Mouse (Mus musculus): ENCODE results near the gene Rgs7bp. TPM values are rescaled to one million over a fixed set of nuclear protein-coding genes. Genes with fewer than 3 reads are reported as not detected.

Gene Rgs7bp
- total and polyA plus RNA-seq, 3 experiments = not detected

DNA sequence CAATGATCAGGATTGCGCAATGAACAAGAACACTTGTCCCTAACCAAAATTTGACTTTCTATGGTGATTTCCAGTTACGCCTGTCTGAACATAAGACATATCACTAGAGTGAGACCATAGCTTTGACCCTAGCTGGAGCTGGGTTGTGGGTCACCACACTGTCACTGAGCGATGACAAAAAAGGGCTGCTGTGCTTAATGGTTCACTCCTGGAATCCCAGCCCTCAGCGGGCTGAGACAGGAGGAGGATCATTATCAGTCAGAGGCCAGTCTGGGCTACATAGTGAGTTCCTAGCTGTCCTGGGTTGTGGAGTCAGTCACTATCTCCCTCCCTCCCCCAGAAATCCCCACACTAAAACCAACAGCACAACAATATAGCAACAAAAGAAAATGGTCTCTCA, 46.0 kb upstream of the Rgs7bp start:
- Histone ChIP-seq H3K4me1 (ENCODE audit: control insufficient read depth in 1 of 2, insufficient read depth in 2 of 2) (no peaks in the 10 kb centered on the region), H3K9ac (ENCODE audit: insufficient read depth, low read depth) (no peak overlapping the region), H3K27me3 (replicated peaks) (no peaks in the 10 kb centered on the region), H3K4me3 (replicated peaks in 1 of 3; ENCODE audit: low read depth in 2 of 3, low read length in 2 of 3, poor library complexity in 1 of 3) (no peak overlapping the region), H3K79me2 (replicated peaks; ENCODE audit: control insufficient read depth, extremely low read depth, insufficient read depth, poor library complexity, severe bottlenecking) (no peaks in the 10 kb centered on the region), H3K9me3 (replicated peaks; ENCODE audit: low read length) (no peaks in the 10 kb centered on the region), H3K36me3 (replicated peaks in 1 of 2; ENCODE audit: control insufficient read depth in 1 of 2, insufficient read depth in 1 of 2, low read length in 1 of 2) (no peaks in the 10 kb centered on the region), H3K4me2 (ENCODE audit: insufficient read depth, low read depth, poor library complexity, severe bottlenecking) (no peak overlapping the region), H3K27ac (ENCODE audit: insufficient read depth, low read depth) (no peak overlapping the region)
- DNase-seq (ENCODE audit: extremely low read depth) = no peak
- in situ Hi-C loops (cut with MboI; ENCODE audit: low pct_ligation_motif_present, low pct_unique_long_range_greater_than_20kb, low sequenced_read_pairs) (no loop called here), dilution Hi-C loops (cut with MboI; ENCODE audit: extremely low pct_ligation_motif_present, extremely low pct_unique_long_range_greater_than_20kb, low sequenced_read_pairs) (no loop called here)
- TF ChIP-seq MAX (IDR thresholded peaks at IDR 0.05; ENCODE audit: low read length) = no peak
- no peak for TF ChIP-seq PAX5 (IDR thresholded peaks at IDR 0.05; ENCODE audit: low read length)
- no peak for TF ChIP-seq POLR2AphosphoS2 (IDR thresholded peaks at IDR 0.05; ENCODE audit: low read depth, low read length)
- no peak for TF ChIP-seq ETS1 (conservative IDR thresholded peaks at IDR 0.05; ENCODE audit: low read depth, low read length)
- no peak for TF ChIP-seq NRF1 (IDR thresholded peaks at IDR 0.05; ENCODE audit: low read depth, low read length)
- no peak for TF ChIP-seq KAT2A (IDR thresholded peaks at IDR 0.05; ENCODE audit: insufficient replicate concordance, low read length)
- no peak for TF ChIP-seq MAZ (IDR thresholded peaks at IDR 0.05; ENCODE audit: low read depth, low read length)

DNA sequence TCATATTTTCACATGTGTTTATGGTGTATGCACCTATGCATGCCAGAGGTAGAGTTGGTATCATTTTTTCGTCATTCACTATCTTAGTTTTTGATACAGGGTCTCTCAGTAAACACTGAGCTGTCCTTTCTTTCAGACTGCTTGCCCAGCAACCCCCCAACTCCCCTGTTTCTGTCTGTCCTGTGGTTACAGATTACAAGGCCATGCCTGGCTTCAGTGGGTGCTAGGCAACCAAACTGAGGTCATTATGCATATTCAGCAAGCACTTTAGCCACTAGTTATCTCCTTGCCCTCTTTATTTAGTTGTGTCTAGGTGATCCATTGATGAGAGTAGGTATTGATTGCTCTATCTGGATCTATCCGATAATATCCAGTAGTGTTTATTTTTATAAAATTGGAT, 41.6 kb upstream of the Rgs7bp start:
- in situ Hi-C loops (cut with MboI; ENCODE audit: low pct_ligation_motif_present, low pct_unique_long_range_greater_than_20kb, low sequenced_read_pairs) = no loop called here
- H3K36me3 ChIP-seq (replicated peaks in 1 of 2; ENCODE audit: control insufficient read depth in 1 of 2, insufficient read depth in 1 of 2, low read length in 1 of 2) = no peaks in the 10 kb centered on the region
- H3K9ac ChIP-seq (ENCODE audit: insufficient read depth, low read depth) = no peak overlapping the region
- H3K9me3 ChIP-seq (replicated peaks; ENCODE audit: low read length) = no peaks in the 10 kb centered on the region
- no peak for TF ChIP-seq USF1 (IDR thresholded peaks at IDR 0.05; ENCODE audit: low read depth, low read length)
- no peak for TF ChIP-seq MYC (IDR thresholded peaks at IDR 0.05; ENCODE audit: low read depth, low read length)
- TF ChIP-seq MAX (IDR thresholded peaks at IDR 0.05; ENCODE audit: low read length) = no peak
- TF ChIP-seq CTCF (conservative IDR thresholded peaks at IDR 0.05 in 1 of 2, IDR thresholded peaks at IDR 0.05 in 1 of 2; ENCODE audit: low read depth in 2 of 2, low read length in 2 of 2) = no peak
- no peak for TF ChIP-seq JUN (IDR thresholded peaks at IDR 0.05; ENCODE audit: insufficient read depth, low read depth, low read length)
- no peak for TF ChIP-seq ZC3H11A (IDR thresholded peaks at IDR 0.05; ENCODE audit: low read depth, low read length)
- no peak for DNase-seq (ENCODE audit: extremely low read depth)
- no peaks in the 10 kb centered on the region for H3K4me1 ChIP-seq (ENCODE audit: control insufficient read depth in 1 of 2, insufficient read depth in 2 of 2)
- dilution Hi-C loops (cut with MboI; ENCODE audit: extremely low pct_ligation_motif_present, extremely low pct_unique_long_range_greater_than_20kb, low sequenced_read_pairs) = no loop called here
- no peaks in the 10 kb centered on the region for H3K79me2 ChIP-seq (replicated peaks; ENCODE audit: control insufficient read depth, extremely low read depth, insufficient read depth, poor library complexity, severe bottlenecking)
- H3K4me2 ChIP-seq (ENCODE audit: insufficient read depth, low read depth, poor library complexity, severe bottlenecking) = no peak overlapping the region
- no peak overlapping the region for H3K27ac ChIP-seq (ENCODE audit: insufficient read depth, low read depth)
- H3K4me3 ChIP-seq (replicated peaks in 1 of 3; ENCODE audit: low read depth in 2 of 3, low read length in 2 of 3, poor library complexity in 1 of 3) = no peak overlapping the region
- no peaks in the 10 kb centered on the region for H3K27me3 ChIP-seq (replicated peaks)

DNA sequence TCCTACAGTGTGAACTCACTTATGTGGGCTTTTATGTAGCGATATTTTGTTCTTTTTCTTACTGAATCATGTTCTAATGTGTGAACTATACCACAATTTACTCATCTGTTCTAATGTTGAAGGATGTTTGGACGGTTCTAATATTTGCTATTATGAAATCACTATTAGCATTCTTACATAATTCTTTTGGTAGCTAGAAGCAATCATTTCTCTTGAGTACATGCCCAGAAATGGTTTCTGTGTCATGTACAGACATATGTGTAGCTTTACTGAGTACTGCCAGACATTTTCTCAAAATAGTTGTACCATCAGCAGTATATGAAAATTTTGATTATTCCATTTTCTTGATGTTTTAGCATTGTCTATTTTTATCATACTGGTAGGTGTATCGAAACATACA, 34.5 kb upstream of the Rgs7bp start:
- H3K79me2 ChIP-seq (replicated peaks; ENCODE audit: control insufficient read depth, extremely low read depth, insufficient read depth, poor library complexity, severe bottlenecking) = no peaks in the 10 kb centered on the region
- TF ChIP-seq CTCF (conservative IDR thresholded peaks at IDR 0.05 in 1 of 2, IDR thresholded peaks at IDR 0.05 in 1 of 2; ENCODE audit: low read depth in 2 of 2, low read length in 2 of 2) (no peak), MAZ (IDR thresholded peaks at IDR 0.05; ENCODE audit: low read depth, low read length) (no peak), NRF1 (IDR thresholded peaks at IDR 0.05; ENCODE audit: low read depth, low read length) (no peak), ETS1 (conservative IDR thresholded peaks at IDR 0.05; ENCODE audit: low read depth, low read length) (no peak), USF2 (conservative IDR thresholded peaks at IDR 0.05; ENCODE audit: low read depth, low read length) (no peak), HCFC1 (IDR thresholded peaks at IDR 0.05; ENCODE audit: low read depth, low read length) (no peak), KAT2A (IDR thresholded peaks at IDR 0.05; ENCODE audit: insufficient replicate concordance, low read length) (no peak), E2F4 (IDR thresholded peaks at IDR 0.05; ENCODE audit: insufficient replicate concordance, low read depth, low read length) (no peak), SMC3 (IDR thresholded peaks at IDR 0.05; ENCODE audit: low read depth, low read length) (no peak), JUN (IDR thresholded peaks at IDR 0.05; ENCODE audit: insufficient read depth, low read depth, low read length) (no peak), IRF4 (IDR thresholded peaks at IDR 0.05; ENCODE audit: low read depth, low read length) (no peak), JUND (conservative IDR thresholded peaks at IDR 0.05; ENCODE audit: low read depth, low read length) (no peak)
- no peaks in the 10 kb centered on the region for H3K9me3 ChIP-seq (replicated peaks; ENCODE audit: low read length)
- no peaks in the 10 kb centered on the region for H3K4me1 ChIP-seq (ENCODE audit: control insufficient read depth in 1 of 2, insufficient read depth in 2 of 2)
- no peaks in the 10 kb centered on the region for H3K36me3 ChIP-seq (replicated peaks in 1 of 2; ENCODE audit: control insufficient read depth in 1 of 2, insufficient read depth in 1 of 2, low read length in 1 of 2)
- H3K9ac ChIP-seq (ENCODE audit: insufficient read depth, low read depth) = no peak overlapping the region
- DNase-seq (ENCODE audit: extremely low read depth) = no peak
- in situ Hi-C loops (cut with MboI; ENCODE audit: low pct_ligation_motif_present, low pct_unique_long_range_greater_than_20kb, low sequenced_read_pairs) = no loop called here
- H3K4me3 ChIP-seq (replicated peaks in 1 of 3; ENCODE audit: low read depth in 2 of 3, low read length in 2 of 3, poor library complexity in 1 of 3) = no peak overlapping the region
- no peaks in the 10 kb centered on the region for H3K27me3 ChIP-seq (replicated peaks)
- no peak overlapping the region for H3K27ac ChIP-seq (ENCODE audit: insufficient read depth, low read depth)
- dilution Hi-C loops (cut with MboI; ENCODE audit: extremely low pct_ligation_motif_present, extremely low pct_unique_long_range_greater_than_20kb, low sequenced_read_pairs) = no loop called here
- no peak overlapping the region for H3K4me2 ChIP-seq (ENCODE audit: insufficient read depth, low read depth, poor library complexity, severe bottlenecking)

All from CH12.LX (cell line).